Mouse (Mus musculus): ENCODE results near the gene Ptprc. TPM values are rescaled to one million over a fixed set of nuclear protein-coding genes. Genes with fewer than 3 reads are reported as not detected.

Gene Ptprc
- 1,617 TPM for polyA plus RNA-seq (2017; shearing (Covaris generic))

GRCm38 (mm10) chr1:138175494-138175893 is at the start of gene Ptprc:
Gene Ptprc, minus strand, starts transcription at chr1:138175708.

Other genes with a start within 250 kb of the Ptprc start
- 1.5 TPM for gene Atp6v1g3, start 98.0 kb upstream of the Ptprc start, polyA plus RNA-seq (2017; shearing (Covaris generic))